Mouse (Mus musculus): ENCODE results near the gene Sec24c.
"Not testable (repeated sequence)": the region's sequence is repeated elsewhere in the genome, so short reads cannot be mapped to it uniquely, and the experiment has no call there.

The Sec24c gene

DNA sequence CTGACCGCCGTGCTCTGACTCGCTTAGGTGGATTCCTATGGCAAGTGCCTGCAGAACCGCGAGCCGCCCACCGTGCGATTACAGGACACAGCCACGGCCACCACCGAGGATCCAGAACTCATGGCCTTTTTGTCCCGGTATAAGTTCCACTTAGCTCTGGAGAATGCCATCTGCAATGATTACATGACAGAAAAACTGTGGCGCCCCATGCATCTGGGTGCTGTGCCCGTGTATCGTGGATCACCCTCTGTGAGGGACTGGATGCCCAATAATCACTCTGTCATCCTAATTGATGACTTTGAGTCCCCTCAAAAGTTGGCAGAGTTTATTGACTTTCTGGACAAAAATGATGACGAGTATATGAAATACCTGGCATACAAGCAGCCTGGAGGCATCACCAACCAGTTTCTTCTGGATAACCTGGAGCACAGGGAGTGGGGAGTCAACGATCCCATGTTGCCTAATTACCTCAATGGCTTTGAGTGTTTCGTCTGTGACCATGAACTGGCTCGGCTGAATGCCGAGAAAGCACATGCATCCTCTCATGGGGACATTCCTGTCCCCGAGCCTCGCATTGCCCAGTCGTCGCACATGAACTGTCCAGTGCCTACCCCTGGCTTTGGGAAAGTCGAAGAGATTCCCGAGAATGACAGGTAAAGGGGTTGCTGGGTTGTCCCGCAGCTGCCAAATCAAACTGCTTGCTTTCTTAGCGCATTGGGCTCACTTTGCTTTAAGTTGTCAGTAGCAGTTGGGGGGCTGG, 21.8 kb downstream of the Sec24c start:
- in situ Hi-C loops (cut with MboI, MseI) = no loop called here

DNA sequence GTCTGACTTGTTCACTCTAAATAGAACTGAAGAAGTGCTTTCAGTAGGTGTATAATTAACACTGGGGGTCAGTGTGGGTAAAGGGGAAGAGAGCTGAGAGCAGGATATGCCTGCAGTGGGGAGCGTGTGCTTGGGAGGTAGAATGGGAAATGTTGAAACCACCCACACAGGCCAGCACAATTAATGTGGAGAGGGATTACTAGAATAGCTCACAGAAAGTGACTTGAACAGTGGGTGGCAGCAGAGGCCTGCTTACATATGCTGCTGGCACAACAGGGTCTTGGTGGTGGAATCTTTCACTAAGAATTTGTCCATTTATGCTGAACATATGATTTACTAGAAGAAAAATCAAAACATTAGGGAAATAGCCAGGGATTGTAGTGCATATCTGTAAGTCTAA, 22.9 kb downstream of the Sec24c start:
- in situ Hi-C loops (cut with MboI, MseI) = no loop called here

DNA sequence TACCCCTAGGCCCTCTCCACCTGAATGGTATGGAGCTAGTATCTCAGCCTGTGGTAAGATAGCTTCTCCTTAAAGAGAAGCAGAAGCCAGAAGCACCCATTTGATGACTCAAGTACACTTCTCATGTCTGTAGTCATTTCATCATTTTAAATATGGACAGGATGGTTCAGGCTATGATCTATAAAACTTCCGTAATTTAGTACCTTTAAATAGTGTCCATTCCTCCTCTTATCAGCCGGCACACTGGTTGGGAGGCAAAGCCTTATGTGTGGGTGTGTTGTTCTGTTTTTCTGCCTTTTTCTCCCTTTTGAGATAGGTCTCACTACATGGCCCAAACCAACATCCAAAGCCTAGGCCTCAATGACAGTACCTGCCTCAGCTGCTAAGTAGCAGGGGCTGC, 24.4 kb downstream of the Sec24c start:
- in situ Hi-C loops (cut with MboI, MseI) = no loop called here

DNA sequence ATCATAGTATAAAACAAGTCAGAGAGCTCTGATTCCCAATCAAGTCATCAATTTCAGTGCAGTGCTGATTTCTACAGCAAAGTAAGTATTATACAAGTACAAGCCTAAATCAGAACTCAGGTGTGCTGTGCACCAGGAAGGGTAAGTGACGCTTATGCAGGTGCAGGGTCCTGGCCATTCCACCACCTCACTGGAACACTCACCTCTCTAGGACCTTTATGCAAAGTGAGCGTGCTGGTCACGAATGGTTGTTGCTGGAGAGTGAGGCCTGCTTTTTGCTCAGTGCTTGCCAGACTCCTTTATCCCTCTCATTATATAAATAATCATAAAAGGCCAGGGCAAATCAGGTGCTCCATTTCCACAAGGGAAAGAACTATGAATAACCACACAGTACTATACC, 26.3 kb downstream of the Sec24c start:
- in situ Hi-C loops (cut with MboI, MseI) = no loop called here

DNA sequence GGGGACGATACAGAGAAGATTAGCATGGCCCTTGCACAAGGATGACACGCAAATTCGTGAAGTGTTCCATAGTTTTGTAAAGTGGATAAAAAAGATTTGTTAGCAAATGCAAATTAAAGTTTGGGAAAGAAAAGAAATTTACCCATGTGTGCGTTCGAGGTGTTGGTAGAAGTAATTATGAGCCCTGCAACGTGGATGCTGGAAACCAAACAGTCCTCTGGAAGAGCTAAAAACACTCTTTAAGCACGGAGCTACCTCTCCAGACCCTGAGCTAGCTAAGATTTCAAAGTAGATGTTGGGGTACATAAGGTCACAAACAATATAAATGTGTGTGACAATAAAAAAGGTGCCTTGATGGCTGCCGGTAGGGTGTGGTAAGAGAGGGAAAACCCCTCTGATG, 27.4 kb downstream of the Sec24c start:
- in situ Hi-C loops (cut with MboI, MseI) = no loop called here

DNA sequence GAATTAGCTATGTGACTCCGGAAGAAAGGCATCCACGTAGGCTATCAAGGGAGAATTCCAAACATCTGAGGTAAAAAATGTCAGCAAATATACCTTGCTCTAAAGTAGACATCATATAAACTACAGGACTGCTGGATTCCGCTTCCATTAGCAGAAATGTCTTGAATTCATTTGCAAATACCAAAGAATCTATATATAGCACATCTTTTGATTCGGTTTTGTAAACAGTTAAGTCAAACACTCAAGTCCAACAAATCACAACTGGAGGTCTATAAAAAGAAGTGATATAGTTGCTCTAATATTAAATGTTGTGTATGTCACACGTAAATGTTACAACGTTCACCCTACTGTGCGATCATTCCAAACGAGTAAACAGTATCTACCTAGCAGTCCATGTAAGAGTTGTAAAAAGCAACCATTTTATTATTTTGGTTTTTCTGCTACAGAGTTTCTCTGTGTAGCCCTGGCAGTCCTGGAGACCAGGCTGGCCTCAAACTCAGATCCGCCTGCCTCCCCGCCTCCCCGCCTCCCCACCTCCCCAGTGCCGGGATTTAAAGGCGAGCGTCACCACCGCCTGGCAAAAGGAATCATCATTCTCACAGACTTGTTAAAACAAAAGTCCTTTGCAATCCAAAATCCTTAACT, 28.1 kb downstream of the Sec24c start:
- in situ Hi-C loops (cut with MboI, MseI) = no loop called here

DNA sequence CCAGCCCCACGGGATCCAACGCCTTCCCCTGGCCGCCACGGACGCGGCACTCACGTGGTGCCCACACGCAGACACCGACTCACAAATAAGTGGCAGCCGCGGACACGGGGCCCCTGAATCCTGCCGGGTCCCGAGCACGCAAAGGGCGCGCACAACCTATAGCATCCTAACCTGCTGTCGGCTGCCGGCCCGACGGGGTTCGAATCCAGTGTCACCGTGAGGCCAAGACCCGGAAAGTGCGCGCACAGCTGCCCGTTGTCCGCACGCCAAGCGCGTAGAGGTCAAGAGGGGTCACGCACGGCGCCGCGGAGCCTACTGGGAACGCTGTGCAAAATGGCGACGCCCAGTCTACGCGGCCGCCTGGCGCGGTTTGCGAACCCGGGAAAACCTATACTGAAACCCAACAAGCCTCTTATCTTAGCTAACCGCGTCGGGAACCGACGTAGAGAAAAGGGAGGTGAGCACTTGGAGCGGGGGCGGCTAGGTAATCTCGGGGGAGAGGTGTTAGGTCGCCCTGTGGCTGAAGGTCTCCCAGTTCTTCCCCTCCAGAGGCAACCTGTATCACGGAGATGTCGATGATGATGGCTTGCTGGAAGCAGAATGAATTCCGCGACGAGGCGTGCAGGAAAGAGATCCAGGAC, 28.8 kb downstream of the Sec24c start, which contains the start of gene Chchd1:
Gene Chchd1 (plus strand): TSS at position 266 of the 641 bp plus-strand sequence.
- in situ Hi-C loops (cut with MboI, MseI) = no loop called here

DNA sequence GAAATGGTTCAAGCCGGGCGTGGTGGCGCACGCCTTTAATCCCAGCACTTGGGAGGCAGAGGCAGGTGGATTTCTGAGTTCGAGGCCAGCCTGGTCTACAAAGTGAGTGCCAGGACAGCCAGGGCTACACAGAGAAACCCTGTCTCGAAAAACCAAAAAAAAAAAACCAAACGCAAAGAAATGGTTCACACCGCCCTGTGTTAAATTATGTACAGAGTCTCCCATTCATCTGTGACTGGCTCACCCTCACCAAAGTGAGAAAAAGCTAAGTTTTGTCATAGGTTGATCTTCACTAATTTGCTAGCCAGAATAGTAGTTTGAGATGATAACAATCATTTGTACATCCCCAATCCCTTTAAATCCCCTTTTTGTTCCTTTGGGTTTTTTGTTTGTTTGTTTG, 29.4 kb downstream of the Sec24c start:
- in situ Hi-C loops (cut with MboI, MseI) = not testable (repeated sequence)

DNA sequence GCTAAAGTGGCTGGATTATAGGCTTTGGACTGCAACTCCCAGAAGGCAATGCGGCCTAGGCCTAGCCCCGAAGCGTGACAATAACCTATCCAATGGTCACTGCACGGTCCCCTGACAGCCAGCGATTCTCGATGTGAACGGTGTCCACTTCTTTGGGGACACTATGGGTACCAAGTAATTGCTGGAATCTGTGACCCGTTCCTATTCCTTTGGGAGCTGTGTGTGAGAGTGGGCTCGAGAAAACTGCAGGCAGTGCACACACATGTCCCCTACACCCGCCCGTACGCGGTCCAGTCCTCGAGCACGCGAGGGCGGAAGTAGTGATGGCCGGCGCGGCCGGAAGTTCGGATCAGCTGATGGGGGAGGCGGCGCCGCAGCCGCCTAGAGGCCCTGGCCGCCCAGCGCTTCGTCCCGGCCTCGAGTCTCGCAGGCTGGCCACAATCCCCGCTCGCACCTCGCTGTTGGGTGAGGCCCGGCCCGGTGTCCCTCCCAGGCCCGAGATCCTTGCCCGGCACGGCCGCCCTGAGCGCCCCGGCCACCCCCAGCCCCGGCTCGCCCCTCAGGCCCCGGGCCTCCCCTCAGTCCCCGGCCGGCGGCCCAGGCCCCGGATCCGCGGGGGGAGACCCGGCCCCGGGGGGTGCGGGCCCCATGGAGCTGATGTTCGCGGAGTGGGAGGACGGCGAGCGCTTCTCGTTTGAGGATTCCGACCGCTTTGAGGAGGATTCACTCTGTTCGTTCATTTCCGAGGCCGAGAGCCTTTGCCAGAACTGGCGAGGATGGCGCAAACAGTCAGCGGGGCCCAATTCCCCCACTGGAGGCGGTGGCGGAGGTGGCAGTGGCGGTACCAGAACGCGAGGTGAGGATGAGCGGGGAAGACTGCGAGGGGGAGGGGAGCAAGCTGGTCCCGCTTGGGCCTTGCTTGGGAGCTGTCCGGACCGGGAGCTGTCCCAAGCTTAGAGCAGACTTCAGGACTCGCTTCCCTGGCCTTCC, 33.4 kb downstream of the Sec24c start, which contains the start of gene Zswim8:
Gene Zswim8 (plus strand): TSS at position 352 of the 990 bp plus-strand sequence.
- in situ Hi-C loops (cut with MboI, MseI) = no loop called here

DNA sequence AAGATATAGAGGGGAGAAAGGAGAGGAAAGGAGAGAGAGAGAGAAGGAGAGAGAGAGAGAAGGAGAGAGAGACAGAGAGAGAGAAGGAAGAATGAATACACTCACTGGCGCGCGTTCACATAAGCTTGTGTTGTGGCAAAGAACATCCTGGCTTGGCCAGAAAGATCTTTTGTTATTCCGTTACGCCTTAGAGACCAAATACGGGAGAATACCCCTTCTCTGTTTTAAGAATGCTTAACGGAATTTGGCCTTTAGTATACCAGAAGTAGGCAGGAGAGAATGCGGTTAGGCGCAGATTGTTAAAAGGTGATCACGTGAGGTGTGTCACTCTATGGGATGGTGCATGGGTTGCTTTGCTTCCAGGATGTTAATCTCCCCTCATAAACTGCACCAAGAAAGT, 34.1 kb downstream of the Sec24c start:
- in situ Hi-C loops (cut with MboI, MseI) = no loop called here

DNA sequence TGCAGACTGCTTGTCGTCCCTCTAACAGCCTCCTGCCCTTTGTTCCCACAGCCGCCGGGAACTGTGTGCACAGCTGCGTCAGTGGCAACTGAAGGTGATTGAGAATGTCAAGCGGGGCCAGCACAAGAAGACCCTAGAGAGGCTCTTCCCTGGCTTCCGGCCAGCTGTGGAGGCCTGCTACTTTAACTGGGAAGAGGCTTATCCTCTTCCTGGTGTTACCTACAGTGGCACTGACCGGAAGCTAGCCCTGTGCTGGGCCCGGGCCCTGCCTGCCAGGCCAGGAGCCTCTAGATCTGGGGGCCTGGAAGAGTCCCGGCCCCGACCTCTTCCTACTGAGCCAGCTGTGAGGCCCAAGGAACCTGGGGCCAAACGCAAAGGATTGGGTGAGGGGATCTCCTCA, 39.7 kb downstream of the Sec24c start:
- in situ Hi-C loops (cut with MboI, MseI) = no loop called here

DNA sequence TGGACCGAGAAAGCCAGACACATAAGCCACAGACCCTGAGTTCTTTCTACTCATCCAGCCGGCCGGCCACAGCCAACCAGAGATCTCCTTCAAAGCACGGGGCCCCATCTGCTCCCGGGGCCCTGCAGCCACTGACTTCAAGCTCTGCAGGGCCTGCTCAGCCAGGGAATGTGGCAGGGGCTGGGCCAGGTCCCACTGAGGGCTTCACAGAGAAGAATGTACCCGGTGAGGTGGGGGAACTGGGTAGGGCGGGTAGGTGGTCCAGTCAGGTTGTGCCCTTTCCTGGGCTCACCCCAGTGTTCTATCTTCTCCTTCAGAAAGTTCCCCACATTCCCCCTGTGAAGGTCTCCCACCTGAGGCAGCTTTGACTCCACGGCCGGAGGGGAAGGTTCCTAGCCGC, 44.3 kb downstream of the Sec24c start:
- in situ Hi-C loops (cut with MboI, MseI) = no loop called here

DNA sequence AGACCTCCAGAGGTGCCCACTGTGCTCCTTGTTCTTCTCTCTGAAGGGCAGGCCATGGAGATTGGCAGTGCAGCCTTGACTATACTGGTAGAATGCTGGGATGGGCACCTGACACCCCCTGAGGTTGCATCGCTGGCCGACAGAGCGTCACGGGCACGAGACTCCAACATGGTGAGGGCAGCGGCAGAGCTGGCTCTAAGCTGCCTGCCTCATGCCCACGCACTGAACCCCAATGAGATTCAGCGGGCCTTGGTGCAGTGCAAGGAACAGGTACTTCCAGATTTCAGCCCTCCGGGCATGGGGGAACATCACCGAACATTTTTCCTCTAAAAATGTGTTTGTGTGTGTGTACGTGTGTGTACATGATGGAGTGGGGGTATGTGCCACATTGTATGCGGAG, 45.7 kb downstream of the Sec24c start:
- in situ Hi-C loops (cut with MboI, MseI) = no loop called here

DNA sequence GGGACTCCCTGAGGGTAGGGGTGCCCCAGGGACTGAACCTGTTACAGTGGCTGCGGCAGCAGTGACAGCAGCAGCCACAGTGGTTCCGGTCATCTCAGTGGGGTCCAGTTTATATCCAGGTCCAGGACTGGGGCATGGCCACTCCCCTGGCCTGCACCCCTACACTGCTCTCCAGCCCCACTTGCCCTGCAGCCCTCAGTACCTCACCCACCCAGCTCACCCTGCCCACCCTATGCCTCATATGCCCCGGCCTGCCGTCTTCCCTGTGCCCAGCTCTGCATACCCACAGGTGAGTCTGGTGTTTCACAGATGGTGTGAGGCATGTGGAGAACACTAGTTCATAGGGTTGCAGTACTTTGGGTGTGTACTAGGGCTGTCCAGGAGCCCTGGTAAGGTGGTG, 47.3 kb downstream of the Sec24c start:
- in situ Hi-C loops (cut with MboI, MseI) = no loop called here

DNA sequence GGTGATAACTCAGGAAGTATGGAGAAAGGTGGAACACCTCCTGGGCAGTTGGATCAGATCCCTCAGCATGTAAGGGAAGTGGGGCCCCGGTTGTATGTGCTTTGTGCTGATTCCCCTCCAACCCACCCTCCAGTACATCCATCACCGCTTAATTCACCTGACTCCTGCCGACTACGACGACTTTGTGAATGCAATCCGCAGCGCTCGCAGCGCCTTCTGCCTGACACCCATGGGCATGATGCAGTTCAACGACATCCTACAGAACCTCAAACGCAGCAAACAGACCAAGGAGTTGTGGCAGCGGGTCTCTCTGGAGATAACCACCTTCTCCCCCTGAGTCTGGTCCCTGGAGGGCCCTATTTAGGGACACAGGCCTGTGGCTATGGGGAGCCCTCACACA, 48.9 kb downstream of the Sec24c start:
- in situ Hi-C loops (cut with MboI, MseI) = no loop called here

DNA sequence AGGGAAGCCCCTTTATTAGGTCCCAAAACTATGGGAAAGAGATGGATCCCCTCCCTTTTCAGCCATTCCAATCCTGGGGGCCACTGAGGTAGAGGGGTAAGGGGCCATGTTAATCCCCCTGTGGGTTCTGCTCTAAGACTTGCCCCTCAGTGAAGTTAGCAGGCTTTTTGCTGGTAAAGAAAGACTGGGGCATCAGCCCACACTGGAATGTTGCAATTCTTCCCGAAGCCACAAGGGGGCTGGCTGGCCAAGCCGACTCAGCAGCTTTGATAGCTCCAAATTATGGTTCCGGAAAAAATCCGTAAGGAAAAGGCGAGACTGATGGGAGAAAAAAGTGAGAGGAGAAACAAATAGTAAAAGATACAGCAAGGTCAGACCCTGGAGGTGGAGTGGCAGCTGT, 49.9 kb downstream of the Sec24c start:
- in situ Hi-C loops (cut with MboI, MseI) = no loop called here

DNA sequence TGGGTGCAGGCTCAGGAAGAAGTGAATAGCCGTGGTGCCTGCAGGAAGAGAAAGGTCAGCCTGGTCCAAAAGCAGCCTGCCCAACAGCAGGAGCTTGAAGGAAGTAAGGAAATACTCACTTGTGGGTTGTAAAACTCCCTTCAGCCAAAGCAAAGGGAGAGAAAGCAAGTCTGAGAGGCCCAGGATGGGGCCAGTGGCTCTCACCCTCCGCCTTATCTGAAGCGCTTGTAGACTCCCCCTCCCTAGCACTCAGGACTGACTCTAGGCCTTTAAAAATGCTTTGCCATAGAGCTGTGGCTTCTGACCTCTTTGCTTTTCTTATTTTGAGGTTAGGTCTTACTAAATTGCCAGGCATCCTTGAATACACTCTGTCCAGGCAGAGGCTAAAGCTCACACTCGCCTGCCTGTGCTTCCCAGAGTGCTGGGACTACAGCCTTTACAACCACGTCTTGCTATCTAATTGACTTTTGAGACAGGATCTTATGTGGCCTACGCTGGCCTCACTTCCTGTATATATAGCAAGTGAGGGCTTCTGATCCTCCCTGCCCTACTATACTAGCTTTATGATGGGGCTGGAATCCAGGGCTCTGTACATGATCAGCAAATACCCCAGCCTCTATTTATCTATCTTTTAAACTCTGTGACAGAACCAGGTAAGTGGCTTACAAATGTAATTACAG, 51.7 kb downstream of the Sec24c start:
- in situ Hi-C loops (cut with MboI, MseI) = no loop called here

DNA sequence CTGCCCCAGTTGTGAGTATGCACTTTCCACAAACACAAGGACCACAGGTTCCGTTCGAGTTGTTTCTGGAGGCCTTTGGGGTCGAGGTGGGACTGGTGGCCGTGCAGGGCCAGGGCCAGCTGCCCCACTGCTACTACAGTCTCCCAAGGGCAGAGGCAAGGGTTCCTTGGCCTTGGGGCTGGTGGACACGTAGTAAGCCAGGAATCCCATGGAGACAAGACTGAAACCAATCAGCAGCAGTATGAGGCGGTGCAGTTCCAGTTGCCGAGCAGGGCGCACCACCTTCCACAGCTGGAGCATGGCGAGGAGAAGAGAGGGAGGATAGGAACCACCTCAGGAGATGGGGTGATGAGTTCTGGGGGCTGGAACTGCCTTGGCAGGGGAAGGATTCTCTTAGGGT, 55.8 kb downstream of the Sec24c start:
- in situ Hi-C loops (cut with MboI, MseI) = no loop called here

DNA sequence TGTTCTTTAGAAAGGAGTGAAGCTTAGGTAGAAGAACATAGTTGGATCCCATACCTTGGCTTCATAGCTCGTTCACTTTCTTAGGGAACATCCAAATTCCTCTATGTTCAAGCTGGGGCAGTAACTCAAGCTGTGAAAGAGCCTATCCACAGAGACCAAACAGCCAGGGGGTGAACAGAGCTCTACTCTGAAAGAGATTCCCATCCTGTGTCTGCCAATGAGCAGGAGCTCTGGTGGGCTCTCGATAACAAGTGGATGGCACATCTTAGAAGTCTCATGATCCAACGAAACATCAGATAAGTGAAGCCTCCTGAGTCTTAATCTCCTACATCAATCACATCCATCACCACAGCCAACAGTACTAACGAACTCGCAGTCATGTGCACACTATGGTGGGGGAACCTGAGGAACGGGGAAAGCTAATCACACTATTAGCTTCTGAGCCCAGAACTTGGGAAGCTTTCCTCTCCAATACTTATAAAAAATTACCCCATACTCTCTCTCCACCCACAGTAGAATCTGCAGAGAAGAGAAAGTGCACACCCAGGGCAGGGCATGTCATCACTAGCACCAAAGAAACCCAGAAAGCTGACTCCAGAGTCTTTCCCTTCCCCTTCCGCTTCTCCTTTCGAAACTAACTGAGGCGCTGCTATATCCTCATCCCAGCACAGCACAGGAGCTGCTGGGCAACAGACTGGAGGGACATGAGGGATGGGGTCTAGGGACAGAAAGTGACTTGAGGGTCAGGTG, 56.9 kb downstream of the Sec24c start:
- in situ Hi-C loops (cut with MboI, MseI) = no loop called here

Data from T-helper 17 cell (primary cell).